Mouse (Mus musculus) c-Kit-negative CD71-positive TER-119-positive erythroid progenitor cells, embryonic 14.5 days (primary cell): ENCODE data around the gene Idh3a.
"Not testable (repeated sequence)": the region's sequence is repeated elsewhere in the genome, so short reads cannot be mapped to it uniquely, and the experiment has no call there.

Source experiments
- DNase-seq: peaks from one replicate; pipeline ENCODE4 v3.0.0-alpha.2; 2013; ENCODE audit warnings: low read depth, low spot score

Gene Idh3a

DNA sequence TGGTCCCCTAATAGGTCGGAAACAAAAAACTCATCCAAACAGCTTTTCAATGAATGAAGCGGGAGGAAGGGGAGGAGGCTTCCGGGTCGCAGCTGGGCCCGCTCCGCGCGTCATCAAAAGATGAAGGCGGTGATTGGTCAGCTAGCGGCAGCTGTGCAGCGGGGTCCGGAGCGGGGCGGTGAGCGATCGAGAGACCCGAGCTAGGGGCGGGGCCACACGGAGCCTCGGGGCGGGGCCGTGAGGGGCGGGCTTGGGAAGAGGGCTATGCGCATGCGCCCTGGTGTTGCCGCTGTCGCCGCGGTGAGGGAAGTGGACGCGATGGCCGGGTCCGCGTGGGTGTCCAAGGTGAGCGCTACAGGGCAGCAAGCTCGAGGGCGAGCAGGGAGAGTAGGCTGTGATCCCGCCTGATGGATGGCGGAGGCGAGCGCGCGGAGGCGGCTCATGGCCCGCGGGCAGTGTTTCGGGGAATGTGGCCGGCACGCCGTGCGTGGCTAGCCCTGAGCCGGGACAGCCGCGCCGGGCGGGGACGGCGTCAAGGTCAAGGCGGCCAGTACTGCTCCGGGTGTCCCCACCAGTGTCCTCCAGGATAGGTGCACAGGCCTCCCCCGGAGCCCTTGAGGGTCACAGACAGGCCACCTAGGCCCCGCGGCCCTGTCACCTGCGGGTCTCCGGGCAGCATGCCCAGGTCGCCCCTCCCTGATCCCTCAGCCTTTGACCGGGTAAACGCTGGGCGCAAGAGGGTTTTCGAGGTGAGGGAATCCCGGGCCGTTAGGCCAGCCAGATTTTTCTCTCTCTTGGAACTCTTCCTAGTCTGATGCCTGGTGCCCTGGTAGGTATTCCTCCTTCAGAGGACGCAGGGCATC, at the start of gene Idh3a:
Gene Idh3a, plus strand, starts transcription at position 136 of the 863 bp plus-strand sequence.
- DNase-seq, result peak; percentile 89

DNA sequence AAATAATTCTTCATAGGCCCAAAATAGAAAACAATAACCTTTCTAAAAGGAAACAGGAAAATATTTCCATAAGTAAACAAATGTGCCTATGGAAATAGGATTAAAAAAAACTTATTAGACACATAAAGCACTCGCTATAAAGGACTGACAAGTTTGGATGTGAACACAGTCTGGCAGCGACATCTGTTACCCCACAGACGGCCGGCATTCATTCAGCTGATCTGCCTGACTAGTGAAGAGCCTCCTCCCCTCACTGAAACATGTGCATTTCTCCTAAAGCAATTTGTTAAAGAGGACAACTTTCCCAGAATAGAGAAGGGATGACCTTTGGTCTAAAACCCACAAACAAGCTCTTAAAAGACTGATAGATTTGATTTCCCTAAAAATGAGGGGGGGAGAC, 49.1 kb upstream of the Idh3a start:
- DNase-seq, result no peak

DNA sequence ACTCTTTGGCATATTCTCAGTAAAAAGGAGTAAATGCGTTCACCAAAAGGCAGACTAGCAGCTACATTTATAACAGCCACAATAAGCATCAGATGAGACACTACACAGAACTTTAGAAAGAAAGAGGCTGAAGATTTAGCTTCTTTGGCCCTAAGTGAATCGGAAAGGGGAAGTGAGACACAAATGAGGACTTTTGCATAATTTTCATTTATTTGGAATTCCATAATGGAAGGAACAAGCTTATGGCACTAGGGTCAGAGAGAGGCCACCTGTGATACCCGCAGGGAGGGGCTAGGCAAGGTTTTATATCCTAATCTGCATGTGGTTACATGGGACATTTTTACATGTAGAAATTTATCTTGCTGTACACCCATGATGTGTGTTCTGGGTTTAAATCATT, 48.7 kb upstream of the Idh3a start:
- DNase-seq, result no peak

DNA sequence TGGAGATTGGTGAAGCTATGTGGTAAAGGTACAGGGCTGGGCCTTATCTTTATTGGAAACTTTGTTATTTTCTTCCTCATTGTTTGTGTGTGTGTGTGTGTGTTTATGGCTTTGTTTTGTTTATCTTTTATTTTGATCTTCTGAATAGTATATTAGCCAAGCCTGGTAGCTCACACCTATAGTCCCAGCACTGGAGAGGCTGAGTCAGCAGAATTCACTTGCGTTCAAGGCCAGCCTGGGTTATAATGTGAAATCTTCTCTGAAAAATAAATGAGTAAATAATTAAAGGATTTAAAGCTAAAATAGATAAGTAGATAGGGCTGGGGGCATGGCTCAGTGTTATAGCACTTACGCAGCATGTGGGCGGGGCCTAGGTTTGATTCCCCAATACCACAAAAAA, 47.9 kb upstream of the Idh3a start:
- no peak for DNase-seq

DNA sequence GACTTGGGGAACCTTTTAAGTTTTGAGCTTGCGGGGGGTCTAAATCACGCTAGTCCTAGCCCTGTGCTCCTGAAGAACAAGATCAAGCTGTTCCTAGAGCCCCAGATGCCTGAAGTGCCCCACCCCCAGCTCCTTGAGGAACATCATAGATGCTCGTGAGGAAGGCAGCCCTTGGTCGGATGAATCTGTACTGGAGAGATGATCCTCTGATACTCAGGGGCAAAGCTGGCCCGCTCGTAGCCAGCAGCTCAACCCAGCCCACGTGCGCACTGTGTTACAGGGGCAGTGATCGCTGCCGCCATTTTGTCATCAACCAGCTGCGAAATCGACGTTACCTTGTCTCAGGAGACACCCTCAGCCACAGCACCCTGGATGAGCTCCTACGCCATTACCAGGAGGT, 47.5 kb upstream of the Idh3a start, which contains the start of gene Sh2d7:
Gene Sh2d7, plus strand, starts transcription at position 301 of the 400 bp plus-strand sequence.
- DNase-seq, result no peak

DNA sequence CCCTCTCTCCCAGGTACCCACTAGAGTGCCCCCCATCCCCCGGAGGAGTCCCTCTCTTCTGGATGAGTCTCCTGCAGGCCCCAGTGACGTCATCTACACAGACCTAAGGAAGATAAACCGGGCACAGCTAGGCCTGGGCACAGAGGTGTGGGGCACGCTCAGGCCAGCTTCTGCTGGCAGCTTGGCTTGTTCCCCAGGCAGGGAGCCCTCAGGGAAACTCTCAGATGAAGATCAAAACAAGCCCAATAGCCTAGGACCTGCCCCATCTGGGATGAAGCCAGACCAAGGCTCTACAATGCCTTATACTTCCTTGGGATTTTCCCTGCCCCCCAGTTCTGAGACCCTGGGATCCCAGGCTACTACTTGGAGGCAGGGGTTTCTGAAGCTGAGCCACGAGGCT, 45.3 kb upstream of the Idh3a start:
- DNase-seq, result no peak

DNA sequence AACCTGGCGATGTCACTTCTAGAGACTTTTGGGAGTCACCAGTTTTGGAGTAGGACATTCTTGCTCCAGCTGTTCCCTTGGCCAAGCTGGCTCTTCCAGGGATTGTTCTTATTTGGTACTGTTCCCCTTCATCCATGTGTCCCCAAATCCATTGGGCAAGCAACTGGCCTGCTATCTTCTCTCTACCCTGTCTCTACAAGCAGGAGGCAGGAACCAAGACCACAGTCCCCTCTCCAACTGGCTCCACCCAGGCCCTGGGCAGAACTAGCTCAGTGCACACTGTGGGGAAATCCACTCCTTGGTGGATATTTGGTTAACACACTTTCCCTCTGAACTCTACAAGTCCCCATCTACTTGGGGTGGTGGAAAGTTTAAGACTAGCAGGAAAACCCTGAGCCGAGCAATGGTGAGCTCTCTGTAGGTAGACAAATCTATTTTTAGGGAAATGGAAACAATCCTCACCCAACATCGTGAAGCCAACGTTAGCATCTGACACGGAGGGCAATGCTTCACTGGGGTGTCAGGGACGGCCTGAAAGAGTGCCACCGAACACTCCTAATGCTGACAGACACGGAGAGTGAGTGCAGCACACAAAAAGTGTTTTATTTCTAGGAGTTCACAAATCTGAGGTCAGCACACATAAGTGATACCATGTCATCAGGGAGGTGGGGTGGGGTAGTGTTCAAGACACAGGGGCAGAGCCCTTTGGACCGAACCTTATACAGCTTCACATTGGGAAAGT, 41.8 kb upstream of the Idh3a start:
- no peak for DNase-seq

DNA sequence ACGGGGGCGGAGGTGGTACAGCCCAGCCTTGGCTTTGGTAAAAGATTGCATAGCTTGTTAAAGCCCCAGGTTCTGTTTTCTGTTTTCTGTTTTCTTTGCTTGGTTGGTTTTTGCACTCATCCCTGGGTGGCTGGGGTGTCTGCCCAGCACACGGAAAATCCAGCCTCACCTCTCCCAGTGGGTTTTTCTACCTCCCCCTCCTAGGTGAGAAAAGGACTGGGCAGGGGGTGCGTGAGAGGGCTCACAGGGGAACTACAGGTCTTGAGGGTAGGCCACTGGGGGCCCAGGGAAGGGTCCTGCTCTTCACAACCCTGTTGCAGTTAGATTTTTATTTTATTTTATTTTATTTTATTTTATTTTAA, 41.2 kb upstream of the Idh3a start:
- DNase-seq, result no peak

DNA sequence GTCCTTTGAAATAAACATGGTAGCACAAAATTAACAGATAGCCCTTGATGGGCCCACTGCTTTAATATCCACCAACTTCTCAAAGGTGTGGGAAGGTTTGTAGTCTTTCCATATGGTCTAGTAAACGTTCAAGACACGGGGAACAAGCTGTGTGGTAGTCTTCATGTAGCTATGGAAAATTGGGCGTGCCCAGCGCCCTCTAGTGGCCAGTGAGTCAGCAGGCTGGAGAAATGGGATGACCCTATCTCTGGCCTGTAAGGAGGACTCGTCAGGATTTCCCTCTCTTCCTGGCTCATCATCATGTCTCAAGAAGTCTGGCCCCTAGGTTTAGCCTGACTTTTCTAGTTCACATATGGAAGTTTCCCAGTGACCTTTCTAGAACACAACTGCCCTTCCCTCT, 38.6 kb upstream of the Idh3a start:
- DNase-seq, result peak; percentile 27

DNA sequence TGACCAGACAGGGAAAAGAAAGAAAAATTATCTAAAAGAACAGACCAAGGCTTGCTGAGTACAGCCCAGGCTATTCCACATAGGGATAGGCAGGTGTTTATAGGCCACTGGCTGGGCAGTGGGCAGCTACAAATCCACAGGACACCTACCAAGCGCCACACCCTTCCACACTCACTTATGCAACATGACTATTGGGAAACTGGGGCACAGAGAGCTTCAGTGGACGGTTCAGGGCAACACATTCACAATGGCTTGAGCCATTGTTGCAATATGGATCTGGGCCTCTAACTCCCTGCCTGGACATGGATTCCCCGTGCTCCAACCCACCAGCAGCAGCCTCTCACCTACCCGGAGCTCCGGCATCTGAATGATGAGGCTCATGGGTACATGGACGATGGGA, 36.7 kb upstream of the Idh3a start:
- no peak for DNase-seq

DNA sequence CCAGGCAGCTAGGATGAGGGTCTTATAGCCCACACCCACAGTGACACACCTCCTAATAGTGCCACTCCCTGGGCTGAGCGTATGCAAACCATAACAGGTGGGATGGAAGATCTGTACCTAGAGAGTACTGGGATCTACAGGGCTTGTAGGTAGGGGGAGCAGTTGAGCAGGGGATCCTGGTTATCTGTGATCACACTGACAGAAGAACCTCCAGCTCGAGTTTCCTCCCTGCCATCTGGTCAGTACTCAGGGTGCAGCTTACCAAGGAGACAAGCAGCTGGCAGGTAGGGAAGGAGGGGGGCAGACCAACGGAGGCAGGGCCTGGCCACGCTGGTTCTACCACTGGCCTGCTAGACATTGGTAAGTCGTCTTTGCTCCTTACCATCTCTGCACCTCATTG, 33.7 kb upstream of the Idh3a start:
- no peak for DNase-seq

DNA sequence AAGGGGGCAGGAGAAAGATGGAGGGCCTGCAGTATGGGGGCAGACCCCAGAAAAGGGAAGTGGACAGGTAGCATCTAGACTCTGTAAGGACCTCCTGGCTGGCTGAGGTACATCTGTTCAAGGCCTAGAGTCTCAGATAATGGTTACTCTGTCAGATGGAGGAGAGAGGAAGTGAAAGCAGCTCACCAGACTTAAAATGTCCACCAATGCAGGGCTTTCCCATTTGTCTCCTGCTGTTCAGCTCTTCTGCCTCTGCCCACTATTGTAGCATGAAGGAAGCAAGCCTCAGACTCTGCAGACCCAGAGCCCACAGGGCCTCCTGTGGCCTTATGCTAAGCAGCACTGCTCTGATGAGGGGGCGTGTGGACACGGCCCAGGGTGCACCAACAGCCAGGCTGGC, 31.1 kb upstream of the Idh3a start:
- no peak for DNase-seq

DNA sequence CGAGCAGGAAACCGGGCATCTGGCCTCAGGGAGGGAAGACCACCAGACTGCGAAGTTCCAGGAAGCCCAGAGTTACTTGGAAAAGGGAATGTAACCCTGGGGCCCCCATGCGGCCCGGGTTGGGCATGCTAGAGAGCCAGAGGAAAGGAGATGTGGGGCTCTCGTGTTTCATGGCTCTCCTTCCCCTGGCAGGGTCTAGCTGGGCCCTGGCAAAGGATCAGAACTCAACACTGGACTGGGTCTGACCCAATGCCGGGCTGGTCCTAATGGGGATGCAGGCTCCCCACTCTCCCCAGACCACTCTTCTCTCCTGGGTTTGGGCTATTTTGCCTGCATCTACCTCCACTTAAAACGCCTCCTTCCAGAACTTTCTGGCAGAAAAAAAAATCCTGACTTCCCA, 27.4 kb upstream of the Idh3a start:
- DNase-seq, result no peak

DNA sequence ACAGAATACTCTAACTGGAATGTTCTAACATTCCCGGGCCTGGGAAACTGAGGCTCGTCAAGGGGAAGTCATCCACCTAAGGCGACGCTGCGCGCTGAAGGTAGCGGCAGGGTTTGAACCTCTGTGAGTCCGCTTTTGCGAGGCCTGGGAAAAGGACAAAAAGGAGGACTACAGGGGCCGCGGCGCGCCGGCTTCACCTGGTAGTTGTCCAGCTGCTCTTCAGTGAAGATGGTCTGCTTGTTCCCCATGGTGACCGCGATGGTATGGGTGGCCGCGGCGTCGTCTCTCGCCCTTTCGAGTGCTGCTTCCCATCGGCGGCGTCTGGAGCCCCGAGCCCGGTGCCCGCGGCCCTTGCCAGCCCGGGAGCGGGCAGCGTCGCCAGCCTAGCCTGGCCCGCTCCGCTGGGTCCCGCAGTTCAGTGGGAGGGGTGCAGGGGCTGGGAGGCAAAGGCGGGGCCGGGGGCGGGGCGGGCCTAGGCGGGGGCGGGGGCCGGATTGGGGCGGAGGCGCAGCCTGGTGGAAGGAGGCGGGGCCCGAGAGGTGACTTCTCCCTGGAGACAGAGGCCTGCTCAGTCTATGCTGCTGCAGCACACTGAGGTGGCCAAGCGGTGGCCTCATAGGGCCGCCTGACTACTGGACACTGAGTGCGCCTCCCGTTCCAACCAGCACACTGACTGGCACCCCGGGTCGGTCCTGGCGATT, 26.2 kb upstream of the Idh3a start, which contains the start of gene Cib2:
Gene Cib2, minus strand, starts transcription at position 448 of the 701 bp plus-strand sequence.
- DNase-seq, result peak; percentile 19

DNA sequence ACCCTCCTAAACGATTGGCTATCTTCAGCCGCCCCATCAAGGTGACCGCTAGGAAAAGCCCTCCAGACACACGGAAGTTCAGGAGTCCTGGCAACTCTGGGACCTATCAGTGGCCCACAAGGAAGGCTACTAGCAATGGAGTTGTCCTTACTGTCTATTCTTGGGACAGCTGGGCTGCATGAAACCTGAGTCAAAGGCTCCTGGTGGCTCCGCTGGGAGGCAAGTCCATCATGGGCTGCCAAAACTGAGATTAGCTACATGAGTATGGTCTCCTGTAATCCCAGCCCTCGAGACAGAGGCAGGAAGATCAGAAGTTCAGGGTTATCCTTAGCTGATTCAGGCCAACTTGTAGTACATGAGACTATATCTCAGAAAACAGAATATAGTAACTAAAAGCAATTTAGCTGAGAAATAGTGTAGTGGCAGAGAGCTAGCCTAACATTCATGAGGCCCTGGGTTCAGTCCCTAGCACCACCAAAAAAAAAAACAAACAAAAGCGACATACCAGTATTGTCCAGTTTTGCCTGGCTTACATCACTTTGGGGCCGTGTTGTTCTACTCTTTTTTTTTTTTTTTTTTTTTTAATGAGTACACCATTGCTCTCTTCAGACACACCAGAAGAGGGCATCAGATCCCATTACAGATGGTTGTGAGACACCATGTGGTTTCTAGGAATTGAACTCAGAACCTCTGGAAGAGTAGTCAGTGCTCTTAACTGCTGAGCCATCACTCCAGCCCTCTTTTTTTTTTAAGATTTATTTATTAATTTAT, 25.1 kb upstream of the Idh3a start:
- no peak for DNase-seq

DNA sequence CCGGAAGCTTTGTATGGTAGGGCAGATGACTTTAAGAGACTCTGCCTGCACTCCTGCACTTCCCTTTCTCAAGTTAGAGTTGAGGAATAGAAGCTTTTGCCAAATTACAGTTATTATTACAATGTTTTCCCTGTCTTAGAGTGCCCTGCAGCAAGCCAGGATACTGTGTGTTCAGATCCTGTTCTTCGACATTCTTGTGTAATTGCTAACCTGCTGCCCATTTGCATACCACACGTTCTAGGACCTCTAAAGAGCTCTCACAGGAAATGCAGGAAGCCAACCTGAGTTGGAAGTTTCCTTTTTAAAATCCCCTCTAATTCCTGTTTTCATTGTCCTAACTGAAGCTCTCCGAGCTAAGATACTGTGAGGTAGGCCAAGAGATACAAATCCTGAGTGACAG, 19.2 kb upstream of the Idh3a start:
- DNase-seq, result no peak

DNA sequence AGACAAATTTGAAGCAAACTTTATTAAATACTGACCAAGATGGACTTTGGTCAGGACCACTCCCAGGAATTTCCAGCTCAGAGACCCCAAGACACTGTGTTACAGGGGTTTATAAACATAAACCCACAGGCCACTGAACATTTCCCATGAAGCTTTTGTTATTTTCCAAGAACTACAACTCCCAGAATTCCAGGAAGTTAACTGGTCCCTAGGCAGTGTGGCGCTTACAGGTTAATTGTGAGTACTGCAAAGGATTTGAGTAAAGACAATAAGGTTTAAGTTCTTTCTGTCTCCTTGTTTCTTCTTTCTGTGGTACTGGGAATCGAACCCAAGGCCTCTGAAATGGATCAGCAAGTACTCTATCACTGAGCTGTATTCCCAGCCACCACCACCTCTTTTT, 17.4 kb upstream of the Idh3a start:
- no peak for DNase-seq

DNA sequence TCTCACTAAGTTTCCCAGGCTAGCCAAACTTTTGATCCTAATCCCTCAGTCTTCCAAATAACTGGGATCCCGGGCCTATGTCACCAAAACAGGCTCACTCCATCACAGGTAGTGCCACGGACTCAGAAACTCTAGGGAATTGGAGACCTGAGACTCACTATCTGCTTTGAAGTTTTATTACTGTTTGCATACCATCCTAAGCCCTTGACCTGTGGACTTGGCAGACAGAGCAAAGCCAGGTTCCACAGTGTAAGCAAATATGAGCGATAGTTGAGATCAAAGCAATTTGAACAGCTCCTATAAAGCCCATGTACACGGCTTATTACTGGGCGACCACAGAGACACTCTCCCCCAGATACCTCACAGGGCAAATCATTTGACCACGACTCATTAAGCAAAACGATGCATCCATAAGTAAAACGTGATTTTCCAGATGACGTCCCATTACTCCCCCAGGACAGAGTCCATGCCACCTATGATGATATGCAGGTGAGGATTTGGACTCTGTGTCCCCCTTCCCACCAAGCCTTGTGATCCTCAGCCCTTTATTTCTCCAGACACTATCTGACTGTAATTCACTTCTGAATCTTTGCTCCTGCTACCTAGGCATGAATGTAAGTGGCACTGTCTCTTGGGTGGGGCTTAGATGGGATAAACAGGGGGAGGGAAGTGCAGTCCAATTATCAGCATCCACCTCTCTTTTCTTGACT, 14.8 kb upstream of the Idh3a start:
- no peak for DNase-seq

DNA sequence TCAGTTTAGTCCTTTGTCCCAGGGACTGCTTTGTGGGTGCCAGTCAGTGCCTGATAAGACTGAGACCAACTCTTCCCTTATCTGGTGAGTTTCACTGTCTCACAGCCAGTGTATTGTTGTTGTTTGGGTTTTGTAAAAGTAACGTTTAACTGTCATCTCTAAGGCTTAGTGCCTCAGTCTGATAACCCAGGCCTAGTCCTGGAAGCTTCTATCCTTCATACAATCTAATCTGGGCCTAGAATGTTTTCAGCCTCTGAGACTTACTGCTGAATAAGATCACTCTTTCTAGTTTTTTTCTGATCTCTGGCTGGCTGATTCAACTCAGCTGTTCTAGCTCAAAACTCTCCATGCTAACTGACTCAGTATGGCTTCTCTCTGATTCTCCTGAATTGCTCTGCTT, 2.4 kb upstream of the Idh3a start:
- DNase-seq, result no peak

DNA sequence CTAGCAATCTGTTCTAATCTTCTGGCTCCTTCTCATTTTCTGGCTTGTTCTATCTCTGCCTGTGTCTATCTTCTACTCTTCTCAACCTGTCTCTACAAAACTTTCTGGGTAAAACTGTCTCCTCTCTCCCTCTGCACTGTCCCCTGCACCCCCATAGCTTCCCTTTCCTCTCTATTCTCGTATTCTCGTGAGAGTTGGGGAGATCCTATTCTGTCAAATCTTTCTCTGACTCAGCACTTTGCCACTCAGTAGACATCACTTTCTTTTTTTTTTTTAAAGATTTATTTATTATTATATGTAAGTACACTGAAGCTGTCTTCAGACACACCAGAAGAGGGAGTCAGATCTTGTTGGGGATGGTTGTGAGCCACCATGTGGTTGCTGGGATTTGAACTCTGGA, 2.0 kb upstream of the Idh3a start:
- DNase-seq, result not testable (repeated sequence)

DNA sequence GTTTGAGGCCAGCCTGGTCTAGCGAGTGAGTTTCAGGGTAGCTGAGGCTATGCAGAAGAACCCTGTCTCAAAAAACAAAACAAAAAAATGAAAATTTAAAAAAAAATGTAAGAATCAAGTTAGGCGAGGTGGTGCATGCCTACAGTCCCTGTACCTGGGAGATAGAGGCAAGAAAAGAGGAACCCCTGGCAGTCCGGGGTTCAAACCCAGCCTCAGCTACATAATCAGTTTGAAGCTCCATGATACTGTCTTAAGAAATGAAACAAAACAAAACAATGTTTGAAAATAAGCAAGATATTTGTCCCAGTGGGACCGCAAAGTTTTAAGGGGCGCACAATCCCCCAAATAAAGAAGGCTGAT, 315 bp upstream of the Idh3a start:
- no peak for DNase-seq
